Mouse (Mus musculus) midbrain, postnatal 0 days (tissue): ENCODE data around the gene Fasl. TPM values are rescaled to one million over a fixed set of nuclear protein-coding genes. Genes with fewer than 3 reads are reported as not detected.

Experiments used
- ATAC-seq: fragments of 200-750 bp; cut with Nextera tagmentation; 2 replicates; pipeline ENCODE4 v1.8.0; 2017; ENCODE audit warnings: moderate number of reproducible peaks, mild to moderate bottlenecking, moderate TSS enrichment, moderate library complexity; ENCODE audit not compliant: low FRiP score
- DNase-seq: peaks from one replicate; pipeline ENCODE4 v3.0.0-alpha.2; 2015; ENCODE audit warnings: low spot score
- H3K27ac ChIP-seq: fragments of 300-500 bp; sonication (generic); 2 replicates; pipeline ENCODE4 v1.5.1; 2014; ENCODE audit warnings: low read depth, mild to moderate bottlenecking, low read length, mixed read lengths
- H3K27me3 ChIP-seq: fragments of 300-500 bp; sonication (generic); 2 replicates; pipeline ENCODE4 v1.6.1; 2014; ENCODE audit warnings: low read length, control low read depth, mixed read lengths; ENCODE audit not compliant: insufficient read depth
- H3K36me3 ChIP-seq: fragments of 300-500 bp; sonication (generic); 2 replicates; pipeline ENCODE4 v1.6.1; 2014; ENCODE audit warnings: low read length, control low read depth, mixed read lengths; ENCODE audit not compliant: insufficient read depth
- H3K4me1 ChIP-seq: fragments of 300-500 bp; sonication (generic); 2 replicates; pipeline ENCODE4 v1.6.1; 2014; ENCODE audit warnings: mild to moderate bottlenecking, control low read depth, antibody characterized with exemption, low read length, mixed read lengths; ENCODE audit not compliant: insufficient read depth
- H3K4me2 ChIP-seq: fragments of 300-500 bp; sonication (generic); 2 replicates; pipeline ENCODE4 v1.6.1; 2014; ENCODE audit warnings: low read depth, mild to moderate bottlenecking, low read length, mixed read lengths; ENCODE audit not compliant: poor library complexity, severe bottlenecking
- H3K4me3 ChIP-seq: fragments of 300-500 bp; sonication (generic); 2 replicates; pipeline ENCODE4 v1.5.1; 2014; ENCODE audit warnings: low read depth, mild to moderate bottlenecking, low read length, moderate library complexity
- H3K9ac ChIP-seq: fragments of 300-500 bp; sonication (generic); replicated peaks from 2 replicates; pipeline ENCODE4 v1.6.1; 2014; ENCODE audit warnings: mild to moderate bottlenecking, low read length, moderate library complexity, mixed read lengths; ENCODE audit not compliant: poor library complexity, severe bottlenecking
- H3K9me3 ChIP-seq: fragments of 300-500 bp; sonication (generic); 2 replicates; pipeline ENCODE4 v1.6.1; 2016; ENCODE audit warnings: low read length, control low read depth
- CTCF ChIP-seq: IDR thresholded peaks from 2 replicates; pipeline ENCODE4 v1.5.1; 2016; ENCODE audit warnings: antibody characterized with exemption, mild to moderate bottlenecking
- WGBS: fragments of 180-500 bp; shearing (Covaris S2); extraction: QIAGEN DNeasy Blood & Tissue Kit; methylation state at CpG from one replicate; pipeline ENCODE4 v1.1.7; 2014; 5-methylcytosine and 5-hydroxymethylcytosine counted together
- polyA plus RNA-seq: library from polyadenylated mRNA; unstranded; fragments of >200 nt; fragmentation: Nextera tagmentation; extraction: Ambion mirVana; gene quantifications from 2 replicates; pipeline ENCODE4 v1.2.1, GENCODE M21; 2015
- total RNA-seq: library from RNA; depleted of rRNA; stranded (reverse); fragments of >200 nt; gene quantifications from 2 replicates; pipeline ENCODE4 v1.2.3, GENCODE M21; 2014; rRNA removed

The Fasl gene
- total and polyA plus RNA-seq, 2 experiments from 2014 or later, result 0.05 to 0.46 TPM

DNA sequence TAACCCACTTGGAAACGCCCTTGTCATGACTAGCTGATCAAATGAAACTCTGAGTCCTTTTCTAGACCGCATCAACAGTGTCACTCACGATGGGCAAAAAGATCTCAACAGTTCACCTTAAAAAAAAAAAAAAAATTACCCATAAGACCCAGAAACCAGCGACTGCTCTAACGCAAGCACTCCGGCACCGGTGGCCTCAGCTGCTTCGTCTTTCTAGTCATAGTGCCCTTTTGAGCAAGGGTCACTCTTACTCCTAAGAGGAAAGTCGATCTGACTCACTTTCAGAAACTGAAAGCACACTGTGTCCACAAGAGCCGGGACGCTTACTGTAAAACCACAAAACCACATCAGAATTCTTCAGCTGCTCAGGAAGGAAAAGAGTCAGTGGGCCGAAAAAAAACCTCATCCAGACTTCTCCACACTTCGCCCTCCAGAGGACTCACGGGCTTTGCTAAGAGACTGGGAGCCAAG lies 53.5 kb downstream of the Fasl start:
- Histone ChIP-seq H3K4me1 (no peaks in the 10 kb centered on the region), H3K9ac (no peak overlapping the region), H3K4me2 (no peak overlapping the region), H3K27ac (no peak overlapping the region), H3K4me3 (no peak overlapping the region), H3K27me3 (no peaks in the 10 kb centered on the region), H3K36me3 (no peaks in the 10 kb centered on the region), H3K9me3 (no peaks in the 10 kb centered on the region)
- 88% methylated on average over 14 of the region's 14 CpGs for WGBS
- ATAC-seq, result no peak
- no peak for TF ChIP-seq CTCF
- DNase-seq, result no peak

- H3K27ac ChIP-seq, result no peak overlapping the region
- no peak for DNase-seq
- no peaks in the 10 kb centered on the region for H3K4me1 ChIP-seq
- no peak overlapping the region for H3K4me2 ChIP-seq
- no peaks in the 10 kb centered on the region for H3K9me3 ChIP-seq
- no peak overlapping the region for H3K9ac ChIP-seq
- 90% methylated on average over 11 of the region's 11 CpGs for WGBS
- no peaks in the 10 kb centered on the region for H3K36me3 ChIP-seq
- no peak for ATAC-seq
- no peak for TF ChIP-seq CTCF
- H3K4me3 ChIP-seq, result no peak overlapping the region
- no peaks in the 10 kb centered on the region for H3K27me3 ChIP-seq
These were observed 54.0 kb downstream of the Fasl start for GRCm38 (mm10) chr1:161734314-161734713.

Other genes with a start within 250 kb of the Fasl start
- gene Suco, start 88.2 kb upstream of the Fasl start, total RNA-seq, result 41.5 and 53.9 TPM in 2 replicates
- 18.3 and 23.8 TPM in 2 replicates for gene Suco, start 88.2 kb upstream of the Fasl start, polyA plus RNA-seq
- 12.1 and 14.5 TPM in 2 replicates for gene Pigc, start 180.7 kb upstream of the Fasl start, total RNA-seq
- 22.6 and 26.2 TPM in 2 replicates for gene Pigc, start 180.7 kb upstream of the Fasl start, polyA plus RNA-seq
- gene 4930558K02Rik, start 191.1 kb upstream of the Fasl start, total RNA-seq, result not detected in 2 replicates
- gene 4930558K02Rik, start 191.1 kb upstream of the Fasl start, polyA plus RNA-seq, result 0.33 and 0.47 TPM in 2 replicates